Mouse (Mus musculus) CD4-positive, CD25-positive, alpha-beta regulatory T cell, adult 2 months (primary cell): ENCODE results near the gene Slc35d1.
A peak's percentile ranks its signal among the peaks of the same experiment; 100 is the strongest.
"Not testable (repeated sequence)": the region's sequence is repeated elsewhere in the genome, so short reads cannot be mapped to it uniquely, and the experiment has no call there.

ENCODE experiments used
- DNase-seq: peaks from one replicate; pipeline ENCODE4 v3.0.0-alpha.2; 2012; ENCODE audit warnings: low read depth, low spot score

Gene Slc35d1

GRCm38 (mm10) chr4:103188786-103189640 is 26.0 kb downstream of the Slc35d1 start:
- DNase-seq: no peak

GRCm38 (mm10) chr4:103180300-103180888 is 34.6 kb downstream of the Slc35d1 start:
- no peak for DNase-seq

GRCm38 (mm10) chr4:103179581-103179980 is 35.4 kb downstream of the Slc35d1 start:
- DNase-seq: no peak

GRCm38 (mm10) chr4:103178635-103179318 is 36.2 kb downstream of the Slc35d1 start:
- no peak for DNase-seq

GRCm38 (mm10) chr4:103177681-103178080 is 37.3 kb downstream of the Slc35d1 start:
- no peak for DNase-seq

- DNase-seq: no peak
Measured at GRCm38 (mm10) chr4:103174001-103174400, 41.0 kb downstream of the Slc35d1 start.

GRCm38 (mm10) chr4:103173507-103173906 is 41.5 kb downstream of the Slc35d1 start:
- no peak for DNase-seq

- DNase-seq: no peak
Measured at GRCm38 (mm10) chr4:103171256-103171655, 43.7 kb downstream of the Slc35d1 start.

- DNase-seq: not testable (repeated sequence)
Measured at GRCm38 (mm10) chr4:103166198-103166597, 48.8 kb downstream of the Slc35d1 start.

- no peak for DNase-seq
Measured at GRCm38 (mm10) chr4:103158781-103159180, 56.2 kb downstream of the Slc35d1 start.

- no peak for DNase-seq
Measured at GRCm38 (mm10) chr4:103151946-103152345, 63.0 kb downstream of the Slc35d1 start.

GRCm38 (mm10) chr4:103146339-103146738 is 68.6 kb downstream of the Slc35d1 start:
- DNase-seq: peak; percentile 87

- DNase-seq: no peak
Measured at GRCm38 (mm10) chr4:103136946-103137345, 78.0 kb downstream of the Slc35d1 start.

- no peak for DNase-seq
Measured at GRCm38 (mm10) chr4:103126533-103126932, 88.4 kb downstream of the Slc35d1 start.

GRCm38 (mm10) chr4:103123606-103124005 is 91.4 kb downstream of the Slc35d1 start:
- no peak for DNase-seq

- peak; percentile 45 for DNase-seq
Measured at GRCm38 (mm10) chr4:103123086-103123485, 91.9 kb downstream of the Slc35d1 start.

GRCm38 (mm10) chr4:103120874-103121389 is 94.0 kb downstream of the Slc35d1 start:
- DNase-seq: peak; percentile 37
